Mouse (Mus musculus) left cerebral cortex, postnatal 10 days (tissue): Measurements from ENCODE around the gene Arhgap22. TPM values are rescaled to one million over a fixed set of nuclear protein-coding genes. Genes with fewer than 3 reads are reported as not detected.

Experiments
- DNase-seq, 2 experiments: peaks; one replicate each; pipeline ENCODE4 v3.0.0; 2021 to 2022; ENCODE audit warnings: low spot score in 2 of 2, mixed read lengths in 1 of 2; ENCODE audit errors: extremely low spot score in 1 of 2
- intact Hi-C: fragments of 180-260 bp; cut with DNase I; formaldehyde crosslinking; loops from one replicate; pipeline ENCODE4 v1.15.1; 2025
- total RNA-seq, 2 experiments: library from RNA; stranded (reverse); gene quantifications; 2 replicates each; pipeline ENCODE4 v1.2.3; 2021

Arhgap22 gene
- total RNA-seq = 1 to 10 TPM; 6.5 to 9.7 TPM

DNA sequence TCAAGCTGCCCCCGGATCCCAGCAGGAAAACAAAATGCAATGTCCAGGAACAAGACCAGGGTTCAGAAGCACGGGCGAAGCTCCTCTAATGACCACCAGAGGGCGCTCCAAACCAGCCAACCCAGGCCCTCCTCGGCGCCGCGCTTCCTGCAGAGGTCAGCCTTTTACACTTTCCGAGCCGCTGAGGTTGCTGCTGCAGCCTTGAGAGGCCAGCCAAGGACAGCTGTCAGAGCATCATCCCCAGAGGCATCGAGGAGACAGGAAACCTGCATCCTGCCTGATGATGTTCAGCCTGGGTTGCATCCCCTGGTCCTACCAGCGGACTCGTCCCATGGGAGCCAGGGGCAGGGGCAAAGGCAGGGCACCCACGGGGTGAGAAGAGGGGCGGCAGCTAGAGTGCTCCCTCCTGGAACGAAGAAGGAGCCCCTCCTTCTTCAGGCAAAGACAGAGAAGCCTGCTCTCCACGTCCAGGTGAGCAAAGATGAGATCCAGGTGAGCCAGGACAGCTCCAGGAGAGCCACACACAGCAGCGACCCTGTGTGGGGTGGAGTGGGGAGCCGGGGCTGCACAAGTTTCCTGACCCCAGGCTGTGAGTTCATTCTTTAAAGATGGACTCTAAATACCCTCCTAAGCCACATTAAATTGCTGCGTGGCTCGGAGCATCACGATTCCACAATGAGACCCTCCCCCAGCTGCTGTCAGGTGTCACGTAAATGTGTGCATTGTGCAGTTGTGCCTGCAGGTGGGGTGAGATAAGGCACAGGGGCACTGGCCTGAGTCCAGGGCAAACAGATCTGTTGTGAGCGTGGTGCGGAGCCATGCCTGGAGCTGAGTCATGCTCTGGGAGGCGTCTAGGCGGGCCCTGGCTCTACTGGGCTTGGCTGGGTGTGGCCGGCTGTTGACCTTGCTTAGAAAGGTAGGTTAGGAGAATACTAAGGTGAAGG is at the start of gene Arhgap22:
Arhgap22 (plus strand) TSS at position 204 of the 944 bp plus-strand sequence.
- DNase-seq = peak; percentile 79 to 90
- intact Hi-C loops = loop anchor here (1.0 to 5.0 kb wide), 2 partner anchors 89 to 158 kb away; no protein-coding TSS in a partner anchor

DNA sequence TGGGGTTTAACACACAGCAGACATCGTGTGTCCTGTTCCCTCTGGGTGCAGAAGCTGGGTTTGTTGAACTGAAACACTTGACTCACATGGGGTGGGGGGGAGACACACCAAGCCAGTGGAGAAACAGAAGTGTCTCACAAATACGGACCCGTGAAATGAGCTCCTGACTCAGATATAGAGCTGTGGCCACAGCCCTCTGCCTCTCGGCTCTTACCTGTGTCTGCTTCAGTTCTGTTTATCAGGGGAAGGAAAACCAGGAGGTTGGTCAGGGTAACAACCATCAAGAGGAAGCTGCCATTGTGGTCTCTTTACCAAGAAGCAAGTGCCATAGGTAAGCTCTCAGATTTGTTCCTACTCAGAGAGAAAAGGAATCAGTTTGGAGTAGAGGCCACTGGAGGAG is 45.1 kb upstream of the Arhgap22 start:
- DNase-seq = no peak
- intact Hi-C loops = no loop called here

DNA sequence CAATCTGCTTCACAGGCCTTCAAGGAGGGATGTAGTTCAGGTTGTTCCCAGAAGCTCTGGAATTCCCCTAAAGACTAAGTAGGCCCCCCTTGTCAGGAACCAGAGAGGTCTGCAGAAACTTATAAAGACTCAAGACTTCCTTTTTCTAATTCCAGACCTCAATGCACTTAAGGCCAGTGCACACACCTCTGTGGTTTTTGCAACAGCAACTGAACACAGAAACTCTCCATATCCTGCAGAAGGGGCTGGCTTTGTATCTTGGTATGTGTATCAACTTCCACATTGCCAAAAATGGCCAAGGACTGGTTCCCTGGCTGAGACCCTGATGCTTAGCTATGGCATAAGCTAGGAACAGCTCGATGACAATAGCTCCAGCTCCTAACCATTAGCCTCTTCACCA is 41.9 kb upstream of the Arhgap22 start:
- DNase-seq = no peak
- intact Hi-C loops = no loop called here

DNA sequence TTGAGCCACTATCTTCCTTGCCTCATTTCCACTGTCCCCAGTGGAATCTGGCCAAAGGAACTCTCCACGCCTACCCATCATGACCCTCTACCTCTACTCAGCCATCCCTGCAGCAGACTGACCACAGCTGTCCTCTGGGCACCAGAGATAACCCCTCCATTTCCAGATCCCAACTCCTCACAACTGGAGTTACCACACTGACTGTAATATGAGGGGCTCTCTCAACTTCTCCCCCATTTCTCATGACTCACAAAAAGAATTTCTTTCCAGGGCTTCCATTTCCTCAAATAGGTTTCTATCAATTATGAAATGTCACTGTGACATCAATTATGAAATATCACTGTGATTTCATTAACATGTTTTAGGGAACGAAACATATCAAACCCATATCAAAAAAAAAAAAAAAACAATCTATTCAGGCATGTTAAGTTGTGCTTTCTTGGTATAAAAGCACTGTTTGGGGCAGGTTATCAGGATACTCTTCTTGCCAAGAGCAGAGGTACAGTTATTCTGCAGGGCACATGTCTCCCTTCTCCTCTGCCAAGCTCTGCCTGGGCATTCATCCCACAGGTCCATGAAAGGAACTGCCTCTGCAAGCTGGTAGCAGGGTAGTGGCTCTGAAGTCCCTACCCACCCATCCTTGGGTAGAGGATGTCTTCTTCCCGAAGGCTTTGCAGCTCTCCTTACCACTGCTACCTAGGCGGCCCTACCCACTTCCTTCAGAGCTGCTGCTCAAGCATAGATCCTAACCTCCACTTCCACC is 38.6 kb upstream of the Arhgap22 start:
- intact Hi-C loops = no loop called here

DNA sequence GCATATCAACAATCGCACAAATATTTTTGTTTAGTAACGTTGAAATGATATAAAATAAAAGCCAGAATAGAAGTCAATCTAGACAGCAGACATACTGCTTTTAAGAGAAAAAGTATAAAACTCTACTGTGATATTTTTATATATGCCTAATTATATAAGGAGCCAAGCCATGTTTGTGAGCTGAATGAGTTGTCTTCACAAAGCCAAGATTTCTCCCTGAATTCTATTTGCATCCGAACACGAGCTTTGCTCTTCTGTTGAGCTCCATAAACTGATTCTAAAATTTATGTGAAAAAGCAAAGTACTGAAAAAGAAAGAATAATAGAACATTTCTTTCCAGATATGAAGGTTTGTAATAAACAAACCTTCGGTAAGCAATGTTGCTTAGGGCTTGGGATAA is 33.7 kb upstream of the Arhgap22 start:
- intact Hi-C loops = no loop called here
- DNase-seq = no peak

More for the DNA sequence above, 38.6 kb upstream of the Arhgap22 start:
- no peak for DNase-seq

DNA sequence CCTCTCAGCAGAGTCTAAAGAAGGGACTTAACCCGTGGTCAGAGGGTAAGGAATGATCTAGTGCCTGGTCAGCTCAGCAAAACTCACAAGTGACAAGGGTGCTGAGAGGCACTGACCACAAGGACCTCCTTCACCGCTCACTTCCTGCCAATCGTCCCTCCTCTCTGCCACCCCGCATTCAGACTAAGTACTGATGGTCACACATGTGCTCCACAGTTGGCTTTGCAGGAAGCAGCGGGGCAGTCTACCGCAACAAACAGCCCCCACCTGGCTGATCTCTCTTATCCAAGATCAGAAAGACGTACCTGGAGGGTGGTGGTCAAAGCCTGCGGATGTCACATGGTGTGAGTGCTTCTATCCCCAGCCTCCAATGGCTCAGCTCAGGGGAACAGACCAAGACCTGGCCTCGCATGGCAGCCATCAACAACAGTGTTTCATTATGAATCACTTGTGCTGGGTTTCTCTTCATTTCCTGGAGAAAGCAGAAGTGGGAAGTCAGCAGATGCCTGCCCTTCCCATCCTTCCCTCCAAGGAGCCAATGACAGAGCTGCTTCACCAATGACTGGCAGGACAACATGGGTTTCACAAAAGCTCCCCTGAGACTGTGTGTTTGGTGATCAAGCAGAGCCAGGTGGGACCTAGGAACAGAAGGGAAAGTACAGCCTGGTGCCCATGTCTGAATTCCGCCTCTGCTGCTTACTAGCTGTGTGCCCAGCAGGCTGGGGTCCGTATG is 28.6 kb upstream of the Arhgap22 start, which contains the start of gene Wdfy4:
Wdfy4 (minus strand) TSS at position 441 of the 733 bp plus-strand sequence.
- intact Hi-C loops = no loop called here
- DNase-seq = no peak

DNA sequence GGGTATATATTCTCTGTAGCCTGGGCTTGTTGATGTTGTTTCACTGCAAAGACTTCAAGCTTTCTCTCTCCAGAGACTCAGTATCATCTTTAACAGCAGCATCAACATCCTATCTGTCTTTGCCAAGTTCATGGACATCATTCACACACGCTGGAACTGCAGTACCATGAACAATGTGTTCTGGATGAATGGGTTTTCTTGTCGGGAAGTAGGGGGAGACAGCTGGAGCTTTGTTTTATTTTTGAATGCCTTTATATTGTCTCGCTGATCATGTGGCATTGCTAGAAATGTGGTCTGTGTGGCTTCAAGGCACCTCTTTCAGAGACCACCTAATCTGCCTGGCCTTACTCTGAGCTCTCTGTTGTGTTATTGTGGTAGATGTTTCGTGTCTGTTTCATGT is 26.6 kb upstream of the Arhgap22 start:
- DNase-seq = no peak
- intact Hi-C loops = no loop called here

DNA sequence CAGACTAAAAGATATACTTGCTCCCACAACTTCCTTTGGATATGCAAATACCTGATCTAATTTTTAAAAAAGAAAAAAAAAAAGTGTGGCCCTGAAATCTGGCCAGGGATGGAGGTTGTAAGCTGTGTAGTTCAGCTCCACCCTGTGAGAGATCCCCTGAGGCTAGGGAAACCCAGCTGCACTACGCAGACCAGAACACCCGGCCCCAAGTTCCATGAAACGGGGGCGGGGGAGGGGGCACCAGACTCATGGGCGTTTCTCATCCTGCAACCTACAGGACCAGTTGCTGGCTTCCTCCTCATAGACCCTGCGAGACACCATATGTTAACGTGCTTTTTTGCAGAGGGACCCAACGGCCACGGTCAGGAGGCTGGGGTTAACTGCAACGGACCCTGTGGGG is 24.6 kb upstream of the Arhgap22 start:
- DNase-seq = no peak
- intact Hi-C loops = no loop called here

DNA sequence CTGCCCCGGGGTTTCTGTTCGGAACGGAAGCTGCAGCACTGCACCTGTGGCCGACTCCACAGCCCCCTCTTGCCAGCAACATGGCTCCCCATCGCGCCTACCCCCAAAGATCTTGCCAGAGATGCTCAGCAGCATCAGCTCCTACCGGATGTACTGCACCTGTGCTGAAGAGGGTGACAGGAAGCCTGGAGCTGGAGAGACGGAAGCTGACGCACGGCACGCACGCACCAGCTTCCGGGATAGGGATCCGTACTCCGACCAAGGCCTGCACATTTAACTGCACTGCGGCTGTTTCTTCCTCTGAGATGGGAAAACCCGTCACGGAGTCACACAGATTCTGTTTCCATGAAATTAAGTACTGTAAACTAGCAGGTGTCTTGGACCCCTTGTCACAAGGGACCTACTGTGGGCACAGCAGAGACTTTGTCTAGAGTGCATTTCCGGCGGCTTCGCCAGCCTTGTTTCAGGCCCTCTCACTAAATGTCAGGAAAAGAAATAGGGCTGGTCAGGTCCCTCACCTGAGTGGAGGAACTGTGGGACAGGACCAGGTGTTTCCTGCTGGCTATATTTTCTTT is 23.9 kb upstream of the Arhgap22 start:
- intact Hi-C loops = loop anchor here (10.0 kb wide), 1 partner anchor 585 kb away; no protein-coding TSS in a partner anchor
- DNase-seq = no peak

DNA sequence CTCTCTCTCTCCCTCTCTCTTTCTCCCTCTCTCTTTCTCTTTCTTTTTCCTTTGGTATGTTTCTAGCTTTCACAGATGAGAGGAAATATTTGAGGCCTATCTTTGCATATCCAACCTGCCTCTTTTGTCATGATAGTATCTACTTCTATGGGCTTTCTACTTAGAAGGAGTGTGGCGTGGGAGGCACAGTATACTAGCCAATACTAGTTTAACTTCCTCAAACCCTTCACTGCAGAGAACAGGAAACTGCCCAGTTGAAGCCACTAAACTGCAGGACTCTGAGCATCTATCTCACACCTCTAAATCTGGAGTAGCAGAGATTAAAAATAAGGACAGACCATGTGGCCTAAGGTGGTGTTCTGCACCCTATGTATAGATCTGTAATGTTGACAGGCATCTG is 23.2 kb upstream of the Arhgap22 start:
- DNase-seq = no peak
- intact Hi-C loops = loop anchor here (10.0 kb wide), 1 partner anchor 586 kb away; no protein-coding TSS in a partner anchor

DNA sequence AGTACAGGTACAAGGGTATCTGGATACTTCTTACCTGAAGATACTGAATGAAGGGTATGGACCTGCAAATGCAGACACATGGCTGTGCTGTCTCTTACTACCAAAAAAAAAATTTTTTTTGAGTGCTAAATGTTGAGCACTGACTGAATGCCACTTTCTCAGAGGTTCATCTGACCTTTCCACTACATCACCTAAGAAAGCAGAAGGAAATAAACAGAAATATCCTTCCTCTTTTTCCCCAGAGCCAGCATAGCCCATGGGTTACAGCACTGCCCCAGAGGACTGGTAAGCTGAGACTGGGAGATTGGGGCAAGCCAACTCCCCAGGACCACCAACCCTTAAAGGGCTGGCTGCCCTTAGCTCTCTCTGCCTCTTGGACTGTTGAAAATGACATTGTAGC is 20.1 kb upstream of the Arhgap22 start:
- DNase-seq = no peak
- intact Hi-C loops = loop anchor here (10.0 kb wide), 1 partner anchor 589 kb away; no protein-coding TSS in a partner anchor

DNA sequence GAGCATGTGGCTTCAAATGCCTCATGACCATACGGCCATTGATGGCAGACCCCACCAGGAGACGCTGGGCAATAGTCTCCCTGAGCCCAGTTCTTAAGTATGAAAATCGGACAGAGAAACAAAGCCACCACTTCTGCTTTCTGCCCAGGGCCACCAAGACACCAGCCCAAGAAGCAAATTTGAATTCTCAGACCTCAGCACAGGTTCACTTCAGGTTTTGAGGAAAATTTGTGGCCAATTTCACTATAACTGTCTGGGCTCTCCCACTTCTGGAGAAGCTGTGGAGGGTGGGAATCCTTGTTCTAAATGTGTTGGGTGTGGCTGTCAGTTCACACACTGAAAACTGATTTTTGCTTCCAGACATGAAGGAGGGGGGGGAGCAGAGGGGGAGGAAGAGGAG is 19.6 kb upstream of the Arhgap22 start:
- DNase-seq = no peak
- intact Hi-C loops = loop anchor here (10.0 kb wide), 1 partner anchor 589 kb away; no protein-coding TSS in a partner anchor

DNA sequence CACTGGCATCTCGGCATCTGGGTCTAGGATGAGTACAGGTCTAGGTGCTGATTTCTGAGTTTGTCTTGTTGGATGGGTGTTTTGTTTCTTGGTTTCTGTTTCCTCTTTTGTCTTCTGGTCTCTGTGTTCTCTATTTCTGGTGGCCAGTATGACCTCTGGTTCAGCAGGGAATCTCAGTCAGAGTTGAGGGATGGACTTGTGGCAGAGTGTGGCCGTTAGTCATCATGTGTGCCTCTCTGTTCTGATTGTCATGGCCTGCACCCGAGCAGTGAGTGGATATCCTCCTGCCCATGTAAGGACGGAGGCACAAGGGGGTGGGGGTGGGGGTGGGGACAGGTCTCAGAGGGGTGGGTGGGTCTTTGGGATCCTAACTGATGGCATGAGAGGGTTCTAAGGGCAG is 11.7 kb upstream of the Arhgap22 start:
- no peak for DNase-seq
- intact Hi-C loops = loop anchor here (10.0 kb wide), 1 partner anchor 667 kb away; no protein-coding TSS in a partner anchor

DNA sequence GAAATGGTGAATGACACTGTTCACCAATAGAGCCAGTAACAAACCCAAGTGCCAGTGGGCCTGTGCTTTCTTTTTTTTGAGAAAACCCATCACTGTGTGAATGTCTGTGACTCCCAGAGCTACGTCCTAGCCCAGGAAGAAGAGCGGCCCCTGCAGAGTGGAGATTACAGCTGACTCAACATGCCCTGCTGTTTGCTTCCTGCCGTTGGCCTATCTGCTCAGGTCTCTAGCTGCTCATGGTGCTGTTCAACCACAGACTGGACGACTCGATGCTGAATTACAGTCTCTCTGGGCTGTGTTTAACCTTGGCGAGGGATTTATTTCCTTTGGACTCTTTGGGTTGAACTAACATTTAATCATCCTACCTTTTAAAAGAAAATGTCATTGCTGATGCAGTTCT is 10.9 kb upstream of the Arhgap22 start:
- DNase-seq = no peak
- intact Hi-C loops = loop anchor here (10.0 kb wide), 1 partner anchor 668 kb away; no protein-coding TSS in a partner anchor

DNA sequence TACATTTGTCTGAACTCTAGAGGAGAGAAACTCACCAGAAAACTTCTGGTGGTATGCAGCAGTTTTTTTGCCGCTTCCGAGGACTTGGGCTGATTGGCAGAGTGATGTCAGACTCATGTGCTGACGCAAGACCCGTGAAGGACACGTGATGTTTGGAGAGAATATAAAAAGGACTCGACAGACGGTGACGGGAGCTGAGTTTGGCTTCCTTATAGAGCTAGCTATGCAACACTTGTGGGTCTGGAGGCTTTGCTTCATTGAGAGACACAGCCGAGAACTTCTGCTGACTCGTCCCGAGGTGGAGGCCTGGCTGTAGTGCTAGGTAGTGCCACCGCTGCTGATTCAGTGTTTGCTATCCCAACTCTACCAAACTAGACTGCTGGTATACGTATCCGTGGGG is 10.0 kb upstream of the Arhgap22 start:
- intact Hi-C loops = loop anchor here (10.0 kb wide), 1 partner anchor 669 kb away; no protein-coding TSS in a partner anchor
- no peak for DNase-seq

DNA sequence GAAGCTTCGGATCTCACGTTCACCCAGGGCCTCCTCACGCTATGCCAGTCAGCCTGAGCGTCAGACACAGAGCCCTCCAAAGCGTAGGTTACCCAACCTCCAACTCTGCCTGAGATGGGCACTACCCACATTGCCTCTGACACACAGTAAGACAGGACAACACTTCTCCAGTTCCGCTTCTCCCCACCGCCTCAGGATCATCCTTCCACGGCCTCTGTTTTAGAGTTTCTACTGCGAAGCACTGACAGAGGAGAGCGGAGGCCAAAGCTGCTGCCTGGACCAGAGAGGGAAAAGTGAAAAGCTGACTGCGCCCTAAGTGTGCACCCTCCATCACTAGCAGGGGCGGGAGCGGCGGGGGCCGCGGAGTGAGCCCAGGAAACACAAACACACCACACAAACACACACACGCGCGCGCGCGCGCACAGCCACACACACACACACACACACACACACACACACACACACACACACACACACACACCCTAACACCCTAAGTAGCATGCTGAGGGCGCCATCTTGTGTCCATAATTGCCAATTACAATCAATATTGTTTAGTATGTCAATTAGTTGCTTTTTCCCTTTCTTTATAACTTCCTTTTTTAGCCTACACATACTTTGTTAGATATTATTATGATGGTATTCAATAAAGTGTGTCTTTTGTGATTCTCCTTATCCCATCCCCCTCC is 8.4 kb upstream of the Arhgap22 start:
- intact Hi-C loops = loop anchor here (10.0 kb wide), 1 partner anchor 671 kb away; no protein-coding TSS in a partner anchor
- DNase-seq = no peak

DNA sequence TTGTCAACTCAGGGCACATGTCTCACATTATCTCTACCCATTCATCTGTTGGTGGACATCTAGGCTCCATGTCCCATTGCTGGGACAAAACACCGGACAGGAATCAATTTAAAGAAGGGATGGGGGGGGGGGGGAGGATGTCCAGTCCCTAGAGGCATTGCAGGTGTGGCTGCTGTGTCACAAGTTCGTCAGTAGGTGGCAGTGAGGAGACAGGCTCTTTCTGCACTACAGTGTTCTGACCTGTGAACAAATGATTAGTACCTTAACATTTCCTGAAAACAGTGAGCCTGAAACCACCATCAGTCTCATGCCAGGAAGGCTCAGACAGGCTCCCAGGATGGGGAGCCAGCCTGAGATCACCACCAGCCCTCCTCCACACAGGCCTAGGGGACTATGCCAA is 6.8 kb upstream of the Arhgap22 start:
- no peak for DNase-seq
- intact Hi-C loops = loop anchor here (10.0 kb wide), 1 partner anchor 672 kb away; no protein-coding TSS in a partner anchor

DNA sequence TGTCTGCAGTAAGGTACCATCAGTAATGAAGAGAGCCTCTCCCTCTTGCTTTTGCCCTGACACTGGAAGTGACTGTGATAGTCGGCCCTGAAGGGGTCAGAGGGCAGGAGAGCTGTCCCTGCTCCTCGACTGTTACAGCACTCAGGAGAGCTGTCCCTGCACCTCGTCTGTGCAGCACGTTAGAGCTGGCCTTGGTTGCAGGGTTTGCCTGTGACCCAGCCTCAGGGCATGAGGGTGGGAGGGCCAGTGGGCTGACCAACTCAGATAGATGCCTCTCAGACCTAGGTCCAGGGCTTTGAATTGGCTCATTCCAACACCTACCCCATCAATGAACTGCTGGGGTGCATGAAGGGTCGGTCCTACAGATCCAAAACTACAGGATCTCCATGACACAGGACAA is 5.5 kb upstream of the Arhgap22 start:
- intact Hi-C loops = loop anchor here (10.0 kb wide), 1 partner anchor 674 kb away; no protein-coding TSS in a partner anchor
- DNase-seq = no peak
